Mouse (Mus musculus) liver, adult 2 months (tissue): Measurements from ENCODE around the gene Foxb1. TPM values are rescaled to one million over a fixed set of nuclear protein-coding genes. Genes with fewer than 3 reads are reported as not detected.

Experiments used
- DNase-seq: peaks from one replicate; pipeline ENCODE4 v3.0.0-alpha.2; 2011; ENCODE audit warnings: low read depth, low spot score; ENCODE audit errors: extremely low read depth
- H3K27ac ChIP-seq: fragments of 200-500 bp; replicated peaks from 2 replicates; pipeline ENCODE4 v1.5.1; 2012; ENCODE audit warnings: low read depth, mild to moderate bottlenecking, control low read depth, inconsistent platforms, low read length; ENCODE audit not compliant: insufficient read depth
- H3K27me3 ChIP-seq: fragments of 200-500 bp; 2 replicates; pipeline ENCODE4 v1.6.1; 2012; ENCODE audit warnings: mild to moderate bottlenecking, moderate library complexity, low read length, inconsistent platforms; ENCODE audit not compliant: control insufficient read depth, insufficient read depth
- H3K36me3 ChIP-seq: fragments of 200-500 bp; 2 replicates; pipeline ENCODE4 v1.6.1; 2012; ENCODE audit warnings: low read length, inconsistent platforms; ENCODE audit not compliant: control insufficient read depth, insufficient read depth
- H3K4me1 ChIP-seq: fragments of 200-500 bp; 2 replicates; pipeline ENCODE4 v1.6.1; 2011; ENCODE audit warnings: low read length; ENCODE audit not compliant: control insufficient read depth, insufficient read depth
- H3K4me3 ChIP-seq: fragments of 200-500 bp; 2 replicates; pipeline ENCODE4 v1.5.1; 2011; ENCODE audit warnings: low read depth, mild to moderate bottlenecking, control low read depth, low read length, moderate library complexity; ENCODE audit not compliant: insufficient read depth
- H3K79me2 ChIP-seq: fragments of 200-500 bp; 2 replicates; pipeline ENCODE4 v1.6.1; 2012; ENCODE audit warnings: inconsistent platforms, mild to moderate bottlenecking, low read length, moderate library complexity; ENCODE audit not compliant: control insufficient read depth, insufficient read depth
- H3K9ac ChIP-seq: fragments of 200-500 bp; 2 replicates; pipeline ENCODE4 v1.6.1; 2012; ENCODE audit warnings: low read depth, mild to moderate bottlenecking, control low read depth, inconsistent platforms, low read length
- CTCF ChIP-seq: fragments of 200-500 bp; IDR thresholded peaks from 2 replicates; pipeline ENCODE4 v1.5.1; 2011; ENCODE audit warnings: low read depth, low read length, control low read depth
- POLR2A ChIP-seq: fragments of 200-500 bp; IDR thresholded peaks from 2 replicates; pipeline ENCODE4 v1.6.1; 2011; ENCODE audit warnings: low read length, control low read depth; ENCODE audit not compliant: insufficient read depth; ENCODE audit errors: extremely low read depth
- WGBS: fragments of 180-500 bp; shearing (Covaris S2); methylation state at CpG from one replicate; pipeline ENCODE4 v1.1.7; 2018; 5-methylcytosine and 5-hydroxymethylcytosine counted together
- polyA plus RNA-seq: library from polyadenylated mRNA; depleted of rRNA; stranded (reverse); fragments of >200 nt; gene quantifications from 2 replicates; pipeline ENCODE4 v1.2.3, GENCODE M21; 2012; rRNA removed
- total RNA-seq: library from RNA; depleted of rRNA; stranded (reverse); fragments of >200 nt; gene quantifications from 2 replicates; pipeline ENCODE4 v1.2.3, GENCODE M21; 2014; rRNA removed

Gene Foxb1
- total and polyA plus RNA-seq, 2 experiments: not detected

DNA sequence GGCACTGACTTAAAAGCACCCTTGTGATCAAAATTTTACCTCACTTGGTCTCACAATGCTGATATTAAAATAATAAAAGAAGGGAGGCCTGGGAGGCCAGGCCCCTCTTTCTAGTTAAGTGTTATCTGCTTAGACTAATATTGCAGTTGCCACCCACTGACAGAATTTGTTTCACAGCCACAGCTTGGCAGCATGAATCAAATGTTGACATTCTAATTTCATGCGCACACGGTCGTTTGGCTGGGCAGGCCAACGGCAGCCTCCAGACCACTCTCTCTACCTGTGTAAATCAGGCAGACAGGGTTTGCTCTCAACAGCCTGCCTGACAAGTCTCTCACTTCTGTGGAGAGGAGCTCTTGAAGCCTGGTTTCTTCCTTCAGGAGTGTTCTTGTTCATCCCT is 44.4 kb downstream of the Foxb1 start:
- H3K36me3 ChIP-seq: no peaks in the 10 kb centered on the region
- no peak for TF ChIP-seq CTCF
- TF ChIP-seq POLR2A: no peak
- 23% methylated on average over 4 of the region's 4 CpGs for WGBS

DNA sequence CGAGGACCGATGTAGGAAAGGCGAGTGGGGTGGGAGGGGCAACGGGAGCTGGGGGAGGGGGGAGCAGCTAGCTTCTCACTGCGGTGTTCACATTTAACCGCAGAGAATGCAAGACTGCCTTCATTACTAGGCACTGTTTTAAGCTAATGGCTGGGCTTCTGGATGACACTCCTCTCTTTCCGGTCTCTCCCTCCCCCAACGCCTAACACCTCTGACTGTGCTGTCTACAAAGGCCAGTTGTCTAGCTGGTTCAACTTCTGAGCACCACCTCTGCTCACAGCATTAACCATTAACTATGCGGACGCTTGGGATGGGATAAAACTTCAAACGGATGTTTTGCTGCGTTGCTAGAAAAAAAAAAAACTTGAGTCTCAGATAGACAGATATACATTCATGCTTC is 45.3 kb downstream of the Foxb1 start:
- no peaks in the 10 kb centered on the region for H3K36me3 ChIP-seq
- peaks cover 3% of the 10 kb centered on the region; the same call in 1 of the 2 replicates for H3K27me3 ChIP-seq
- TF ChIP-seq POLR2A (no peak), CTCF (no peak)
- H3K79me2 ChIP-seq: no peaks in the 10 kb centered on the region
- H3K27ac ChIP-seq: no peak overlapping the region
- WGBS: 17% methylated on average over 12 of the region's 12 CpGs
- H3K9ac ChIP-seq: no peak overlapping the region
- DNase-seq: no peak
- H3K4me3 ChIP-seq: no peak overlapping the region
- no peaks in the 10 kb centered on the region for H3K4me1 ChIP-seq

More for the DNA sequence above, 44.4 kb downstream of the Foxb1 start:
- DNase-seq: no peak
- Histone ChIP-seq H3K27ac (no peak overlapping the region), H3K79me2 (no peaks in the 10 kb centered on the region), H3K4me1 (no peaks in the 10 kb centered on the region), H3K9ac (no peak overlapping the region), H3K4me3 (no peak overlapping the region), H3K27me3 (peaks cover 3% of the 10 kb centered on the region; the same call in 1 of the 2 replicates)

DNA sequence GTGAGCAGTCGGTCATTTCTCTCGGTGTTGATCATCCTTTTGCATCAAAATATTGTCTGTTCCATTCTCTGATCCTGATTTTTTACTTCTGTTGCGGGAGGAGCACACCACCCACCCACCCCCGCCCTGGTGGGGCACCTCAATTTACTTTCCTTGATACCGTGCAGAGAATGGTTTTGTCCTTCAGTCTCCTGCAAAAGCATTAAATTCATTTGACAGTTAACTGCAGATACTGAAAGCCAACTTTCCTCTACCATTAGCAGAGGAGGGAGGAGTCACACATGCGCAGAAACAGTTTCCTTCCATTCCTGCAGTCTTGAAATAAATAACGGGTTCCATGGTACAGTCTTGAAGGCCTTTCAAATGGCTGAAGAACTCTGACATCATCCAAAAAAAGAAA is 46.4 kb downstream of the Foxb1 start:
- H3K27me3 ChIP-seq: peaks cover 3% of the 10 kb centered on the region; the same call in 1 of the 2 replicates
- no peaks in the 10 kb centered on the region for H3K36me3 ChIP-seq
- WGBS: 73% methylated on average over 7 of the region's 7 CpGs
- no peak for TF ChIP-seq POLR2A
- no peak for TF ChIP-seq CTCF
- no peaks in the 10 kb centered on the region for H3K4me1 ChIP-seq
- no peaks in the 10 kb centered on the region for H3K79me2 ChIP-seq
- DNase-seq: no peak
- no peak overlapping the region for H3K27ac ChIP-seq
- H3K4me3 ChIP-seq: no peak overlapping the region
- H3K9ac ChIP-seq: no peak overlapping the region

DNA sequence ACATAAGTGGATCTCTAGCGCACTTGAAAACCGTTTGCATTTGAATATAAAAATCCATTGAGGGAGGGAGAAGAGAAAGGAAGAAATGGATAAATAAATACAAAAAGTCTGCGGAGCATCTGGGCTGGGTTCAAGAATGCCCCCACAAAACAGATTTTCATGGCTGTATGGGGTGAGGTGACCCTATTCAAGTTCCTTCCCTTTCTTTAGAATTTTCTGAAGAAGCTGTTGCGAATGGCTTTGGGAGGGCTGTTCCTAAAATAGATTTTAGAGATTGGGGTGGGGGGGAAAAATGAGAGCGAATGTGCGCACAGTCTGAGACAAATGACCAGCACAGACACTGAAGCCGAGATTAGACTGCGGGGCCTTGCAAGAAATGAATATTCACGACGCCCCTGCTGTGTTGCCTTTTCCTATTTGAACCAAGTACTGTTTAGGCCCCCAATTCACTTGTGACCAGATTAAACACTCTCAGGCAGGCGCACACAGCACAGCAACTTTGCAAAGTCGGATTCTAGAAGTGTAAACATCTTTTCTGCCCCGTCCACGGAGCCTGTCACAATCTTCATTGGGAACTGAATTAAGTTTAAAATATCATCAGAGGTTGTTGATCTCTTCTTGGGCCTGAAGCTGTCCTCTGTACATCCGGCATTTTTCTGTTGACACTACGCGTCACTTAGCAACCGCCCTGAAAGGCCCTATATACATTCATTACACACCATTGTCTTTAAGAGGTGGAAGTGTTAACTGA is 47.0 kb downstream of the Foxb1 start:
- Histone ChIP-seq H3K36me3 (no peaks in the 10 kb centered on the region), H3K27me3 (peaks cover 3% of the 10 kb centered on the region; the same call in 1 of the 2 replicates), H3K9ac (no peak overlapping the region), H3K27ac (no peak overlapping the region), H3K79me2 (no peaks in the 10 kb centered on the region), H3K4me1 (no peaks in the 10 kb centered on the region), H3K4me3 (no peak overlapping the region)
- DNase-seq: no peak
- TF ChIP-seq POLR2A (no peak), CTCF (no peak)
- 77% methylated on average over 18 of the region's 18 CpGs for WGBS

DNA sequence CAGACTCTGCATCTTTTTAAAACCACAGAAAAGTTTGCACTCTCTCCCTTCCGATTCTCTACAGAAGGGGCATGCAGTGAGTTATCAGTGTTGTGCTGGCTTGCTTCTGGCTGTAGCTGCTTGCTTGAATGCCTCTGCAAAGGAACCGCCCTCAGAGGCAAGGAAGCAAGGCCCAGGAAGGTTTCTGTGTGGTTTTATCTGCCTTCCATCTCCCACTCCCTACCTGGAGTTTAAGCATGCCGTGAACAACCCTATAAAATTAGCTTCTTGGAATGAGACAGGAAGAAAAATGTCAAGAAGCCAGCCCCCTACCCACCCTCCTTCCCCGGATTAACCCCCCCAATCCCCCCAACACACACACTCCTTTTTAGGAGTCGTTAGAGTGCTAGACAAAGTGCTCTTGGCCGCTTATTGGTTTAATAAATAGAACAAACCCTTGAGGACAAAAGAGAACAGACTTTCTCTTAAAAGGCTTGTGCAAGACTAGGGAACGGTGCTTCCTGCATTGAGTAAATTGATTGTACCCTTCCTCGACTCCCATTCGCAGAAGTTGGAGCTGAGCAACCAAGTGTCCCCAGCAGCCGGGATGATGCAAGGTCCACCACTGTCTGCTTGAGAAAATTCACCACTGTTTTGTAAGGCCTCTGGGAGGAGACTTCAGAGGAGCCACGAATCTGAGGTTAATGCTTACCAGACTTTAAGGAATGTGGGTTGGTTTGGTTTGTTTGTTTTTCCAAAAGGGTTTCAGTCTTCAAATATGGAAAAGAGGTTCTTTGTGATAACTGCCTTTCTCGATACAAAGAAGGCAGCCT is 47.8 kb downstream of the Foxb1 start:
- H3K4me3 ChIP-seq: no peak overlapping the region
- no peaks in the 10 kb centered on the region for H3K4me1 ChIP-seq
- H3K27me3 ChIP-seq: peaks cover 3% of the 10 kb centered on the region; the same call in 1 of the 2 replicates
- WGBS: 55% methylated on average over 12 of the region's 12 CpGs
- H3K9ac ChIP-seq: no peak overlapping the region
- no peak for DNase-seq
- no peak overlapping the region for H3K27ac ChIP-seq
- H3K36me3 ChIP-seq: no peaks in the 10 kb centered on the region
- no peaks in the 10 kb centered on the region for H3K79me2 ChIP-seq
- no peak for TF ChIP-seq POLR2A
- TF ChIP-seq CTCF: no peak

Other genes with a start within 250 kb of the Foxb1 start
- gene Bnip2, start 228.5 kb upstream of the Foxb1 start, total RNA-seq: 69.9 and 74.3 TPM in 2 replicates
- 12.8 and 13.6 TPM in 2 replicates for gene Bnip2, start 228.5 kb upstream of the Foxb1 start, polyA plus RNA-seq